Mouse (Mus musculus): ENCODE measurements around the gene Ptprn. TPM values are rescaled to one million over a fixed set of nuclear protein-coding genes. Genes with fewer than 3 reads are reported as not detected.
"Not testable (repeated sequence)": the region's sequence is repeated elsewhere in the genome, so short reads cannot be mapped to it uniquely, and the experiment has no call there.

The Ptprn gene
- polyA plus RNA-seq, 1 experiment: 0.35 TPM

- H3K27ac ChIP-seq (ENCODE audit: insufficient read depth, low read length): no peak overlapping the region
- TF ChIP-seq POLR2A (IDR thresholded peaks at IDR 0.05; ENCODE audit: low read depth, low read length) (no peak), CTCF (IDR thresholded peaks at IDR 0.05; ENCODE audit: extremely low read depth, insufficient read depth, insufficient read length, insufficient replicate concordance) (no peak)
- DNase-seq (ENCODE audit: low read depth in 1 of 2, low spot score in 2 of 2): no peak
- H3K4me1 ChIP-seq (ENCODE audit: control insufficient read depth, insufficient read depth, insufficient read length): peaks cover 5% of the 10 kb centered on the region; the same call in 1 of the 2 replicates
- peaks cover 10% of the 10 kb centered on the region for H3K36me3 ChIP-seq (ENCODE audit: control insufficient read depth, insufficient read depth, low read length)
- H3K4me3 ChIP-seq (ENCODE audit: extremely low read depth, insufficient read depth, insufficient read length): no peak overlapping the region
- H3K27me3 ChIP-seq (ENCODE audit: control insufficient read depth, insufficient read depth, low read length): no peaks in the 10 kb centered on the region
- 65% methylated on average over 4 of the region's 4 CpGs for WGBS
Observed at GRCm38 (mm10) chr1:75244836-75245235, 19.5 kb downstream of the Ptprn start.

DNA sequence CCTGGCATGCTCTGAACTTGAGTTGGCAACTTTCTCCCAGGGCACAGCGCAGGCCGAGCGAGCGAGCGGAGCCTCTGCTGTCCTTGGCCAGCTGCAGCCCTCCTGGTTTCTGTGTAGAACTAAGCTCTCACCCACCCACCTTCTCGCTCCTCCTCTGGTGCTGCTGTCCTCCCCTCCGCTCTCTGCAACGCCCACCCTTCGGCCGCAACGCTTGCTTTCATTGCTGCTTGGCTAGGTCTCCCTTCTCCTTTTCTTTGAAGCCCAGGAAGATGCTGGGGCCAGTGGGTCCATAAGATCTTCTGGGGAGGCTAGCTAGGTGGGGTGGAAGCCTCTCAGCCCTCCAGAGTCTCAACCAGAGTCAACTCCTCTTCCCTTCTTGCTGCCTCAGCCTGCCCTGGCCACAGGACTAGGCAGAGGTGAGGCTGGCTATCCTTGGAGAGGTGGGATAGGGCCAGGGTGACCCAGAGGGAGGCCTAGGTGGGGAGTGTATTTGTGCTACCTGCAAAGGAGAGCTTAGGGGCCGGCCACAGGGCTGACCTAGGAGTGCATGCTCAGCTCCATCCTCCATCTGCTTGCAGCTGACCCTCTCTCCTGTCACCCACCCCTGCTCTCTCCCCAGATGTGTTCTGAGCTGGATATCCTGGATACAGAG, 20.0 kb downstream of the Ptprn start:
- no peak overlapping the region for H3K27ac ChIP-seq (ENCODE audit: insufficient read depth, low read length)
- DNase-seq (ENCODE audit: low read depth in 1 of 2, low spot score in 2 of 2): no peak
- TF ChIP-seq POLR2A (IDR thresholded peaks at IDR 0.05; ENCODE audit: low read depth, low read length) (no peak), CTCF (IDR thresholded peaks at IDR 0.05; ENCODE audit: extremely low read depth, insufficient read depth, insufficient read length, insufficient replicate concordance) (no peak)
- no peaks in the 10 kb centered on the region for H3K27me3 ChIP-seq (ENCODE audit: control insufficient read depth, insufficient read depth, low read length)
- H3K4me1 ChIP-seq (ENCODE audit: control insufficient read depth, insufficient read depth, insufficient read length): peaks cover 5% of the 10 kb centered on the region; the same call in 1 of the 2 replicates
- no peak overlapping the region for H3K4me3 ChIP-seq (ENCODE audit: extremely low read depth, insufficient read depth, insufficient read length)
- peaks cover 11% of the 10 kb centered on the region for H3K36me3 ChIP-seq (ENCODE audit: control insufficient read depth, insufficient read depth, low read length)
- WGBS: 96% methylated on average over 12 of the region's 12 CpGs

DNA sequence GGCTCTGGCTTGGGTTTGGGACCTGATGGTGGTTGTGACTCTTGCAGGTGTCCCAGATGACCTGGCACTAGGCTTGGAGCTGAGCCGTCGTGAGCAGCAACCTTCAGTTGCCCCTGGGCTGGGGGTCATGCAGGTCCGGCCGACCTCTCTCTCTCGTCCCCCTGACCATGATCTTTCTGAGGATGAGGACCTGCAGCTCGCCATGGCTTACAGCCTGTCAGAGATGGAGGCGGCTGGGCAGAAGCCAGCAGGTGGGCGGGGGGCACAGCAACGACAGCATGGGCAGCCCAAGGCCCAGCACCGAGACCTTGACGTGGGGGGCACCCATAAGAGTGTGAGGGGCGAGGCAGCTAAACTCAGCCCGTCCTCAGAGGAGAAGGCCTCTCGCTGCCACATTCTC, 20.9 kb downstream of the Ptprn start:
- DNase-seq (ENCODE audit: low read depth in 1 of 2, low spot score in 2 of 2): no peak
- no peaks in the 10 kb centered on the region for H3K27me3 ChIP-seq (ENCODE audit: control insufficient read depth, insufficient read depth, low read length)
- TF ChIP-seq POLR2A (IDR thresholded peaks at IDR 0.05; ENCODE audit: low read depth, low read length) (no peak), CTCF (IDR thresholded peaks at IDR 0.05; ENCODE audit: extremely low read depth, insufficient read depth, insufficient read length, insufficient replicate concordance) (no peak)
- H3K4me1 ChIP-seq (ENCODE audit: control insufficient read depth, insufficient read depth, insufficient read length): peaks cover 3% of the 10 kb centered on the region; the same call in 1 of the 2 replicates
- H3K36me3 ChIP-seq (ENCODE audit: control insufficient read depth, insufficient read depth, low read length): peaks cover 11% of the 10 kb centered on the region
- no peak overlapping the region for H3K4me3 ChIP-seq (ENCODE audit: extremely low read depth, insufficient read depth, insufficient read length)
- H3K27ac ChIP-seq (ENCODE audit: insufficient read depth, low read length): no peak overlapping the region
- WGBS: 95% methylated on average over 14 of the region's 14 CpGs

DNA sequence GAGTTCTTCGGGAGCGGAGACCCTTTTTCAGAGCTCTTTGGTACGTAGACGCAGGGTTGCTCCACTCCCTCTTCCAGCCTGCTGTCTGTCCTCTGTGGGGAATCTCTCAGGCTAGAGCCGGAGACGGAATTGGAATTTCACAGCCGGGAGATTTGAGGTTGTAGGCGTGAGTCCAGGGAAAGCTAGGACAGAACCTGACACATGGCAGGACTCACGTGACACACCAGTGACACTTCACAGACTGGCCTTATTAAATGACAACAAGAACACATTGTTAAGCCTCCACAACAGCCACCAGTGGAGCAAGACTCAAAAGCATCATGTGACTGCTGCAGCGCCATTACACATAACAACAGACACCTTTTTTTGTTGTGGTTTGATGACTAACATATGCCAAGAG, 24.7 kb downstream of the Ptprn start:
- no peak for DNase-seq (ENCODE audit: low read depth in 1 of 2, low spot score in 2 of 2)
- peaks cover 13% of the 10 kb centered on the region for H3K4me1 ChIP-seq (ENCODE audit: control insufficient read depth, insufficient read depth, insufficient read length)
- TF ChIP-seq POLR2A (IDR thresholded peaks at IDR 0.05; ENCODE audit: low read depth, low read length) (no peak), CTCF (IDR thresholded peaks at IDR 0.05; ENCODE audit: extremely low read depth, insufficient read depth, insufficient read length, insufficient replicate concordance) (no peak)
- no peak overlapping the region for H3K4me3 ChIP-seq (ENCODE audit: extremely low read depth, insufficient read depth, insufficient read length)
- 94% methylated on average over 10 of the region's 10 CpGs for WGBS
- H3K27me3 ChIP-seq (ENCODE audit: control insufficient read depth, insufficient read depth, low read length): no peaks in the 10 kb centered on the region
- H3K27ac ChIP-seq (ENCODE audit: insufficient read depth, low read length): no peak overlapping the region
- peaks cover 11% of the 10 kb centered on the region for H3K36me3 ChIP-seq (ENCODE audit: control insufficient read depth, insufficient read depth, low read length)

DNA sequence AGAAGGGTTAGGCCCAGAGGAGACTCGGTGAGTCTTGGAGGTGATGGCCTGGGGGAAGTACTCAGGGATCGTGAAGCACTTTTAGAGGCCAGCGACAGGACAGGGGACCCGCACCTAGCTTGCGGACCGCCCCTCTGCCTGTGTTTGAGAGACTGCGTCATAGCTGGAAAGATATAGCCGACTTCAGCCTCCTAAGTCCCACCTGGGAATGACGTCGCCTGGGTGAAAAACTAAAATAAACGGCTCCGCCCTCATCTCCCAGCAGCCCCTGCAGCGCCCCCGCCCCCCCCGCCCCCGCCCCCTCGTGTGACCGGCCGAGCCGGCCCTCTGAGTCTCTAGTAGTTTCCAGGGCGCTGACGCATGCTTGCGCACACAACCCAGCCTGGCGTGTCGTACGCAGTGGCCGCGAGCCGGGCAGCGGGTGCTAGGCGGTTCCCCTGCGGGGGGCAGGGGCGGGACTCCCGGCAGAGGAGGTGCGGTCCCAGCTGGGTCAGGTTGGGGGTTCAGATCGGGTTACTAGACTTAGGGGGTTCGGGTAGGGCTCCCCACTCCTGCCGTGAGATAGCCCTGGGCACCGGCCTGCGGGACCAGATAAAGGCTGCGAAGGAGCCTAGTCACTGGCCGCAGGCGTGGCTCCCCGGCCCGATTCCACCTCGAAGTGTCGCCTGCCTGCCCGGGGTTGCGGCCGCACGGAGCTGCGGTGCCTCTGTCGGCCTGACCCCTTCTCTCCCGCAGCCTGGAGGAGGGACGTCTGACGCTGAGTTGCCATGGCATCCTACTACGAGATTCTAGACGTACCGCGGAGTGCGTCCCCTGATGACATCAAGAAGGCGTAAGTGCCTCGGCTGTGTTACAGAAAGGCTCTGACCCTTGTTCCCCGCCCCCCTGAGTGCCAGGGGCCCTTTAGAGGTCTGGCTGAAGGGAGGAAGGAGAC, 27.9 kb downstream of the Ptprn start, which contains the start of gene Dnajb2:
TSS of gene Dnajb2 (plus strand) at position 290 of the 934 bp plus-strand sequence.
- Histone ChIP-seq H3K36me3 (ENCODE audit: control insufficient read depth, insufficient read depth, low read length) (peaks cover 7% of the 10 kb centered on the region), H3K4me3 (ENCODE audit: extremely low read depth, insufficient read depth, insufficient read length) (peak within 1 kb of the TSS; percentile 76), H3K27ac (ENCODE audit: insufficient read depth, low read length) (peak within 1 kb of the TSS; percentile 91), H3K27me3 (ENCODE audit: control insufficient read depth, insufficient read depth, low read length) (no peaks in the 10 kb centered on the region), H3K4me1 (ENCODE audit: control insufficient read depth, insufficient read depth, insufficient read length) (peaks cover 13% of the 10 kb centered on the region)
- DNase-seq (ENCODE audit: low read depth in 1 of 2, low spot score in 2 of 2): peak; percentile 85 to 86
- under 1% methylated on average over 63 of the region's 64 CpGs for WGBS
- TF ChIP-seq CTCF (IDR thresholded peaks at IDR 0.05; ENCODE audit: extremely low read depth, insufficient read depth, insufficient read length, insufficient replicate concordance) (no peak), POLR2A (IDR thresholded peaks at IDR 0.05; ENCODE audit: low read depth, low read length) (peak; percentile 39)

DNA sequence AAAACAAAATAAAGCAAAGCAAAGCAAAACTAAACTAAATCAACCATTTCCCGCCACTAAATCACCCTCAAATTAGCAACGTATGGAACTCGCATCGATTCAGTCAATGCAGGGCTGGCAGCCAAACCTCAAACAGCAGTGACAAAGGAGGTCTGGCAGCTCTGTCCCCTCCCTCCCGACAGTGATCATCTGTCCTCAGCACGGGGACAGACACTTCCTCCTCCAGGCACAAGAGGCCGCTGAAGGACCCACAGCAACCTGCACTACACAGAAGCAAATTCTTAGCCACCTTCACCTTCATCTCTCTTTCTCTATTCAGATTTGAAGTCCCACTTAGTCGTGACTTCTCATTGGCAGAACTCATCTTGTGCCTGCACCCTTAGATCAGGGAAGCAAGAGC, 29.7 kb downstream of the Ptprn start:
- no peaks in the 10 kb centered on the region for H3K27me3 ChIP-seq (ENCODE audit: control insufficient read depth, insufficient read depth, low read length)
- peak overlapping the region; percentile 44; the same call in 1 of the 2 replicates for H3K27ac ChIP-seq (ENCODE audit: insufficient read depth, low read length)
- no peaks in the 10 kb centered on the region for H3K36me3 ChIP-seq (ENCODE audit: control insufficient read depth, insufficient read depth, low read length)
- peak; percentile 65 to 81 for DNase-seq (ENCODE audit: low read depth in 1 of 2, low spot score in 2 of 2)
- TF ChIP-seq POLR2A (IDR thresholded peaks at IDR 0.05; ENCODE audit: low read depth, low read length): no peak
- peak; percentile 71; the same call in 1 of the 2 replicates for TF ChIP-seq CTCF (IDR thresholded peaks at IDR 0.05; ENCODE audit: extremely low read depth, insufficient read depth, insufficient read length, insufficient replicate concordance)
- H3K4me3 ChIP-seq (ENCODE audit: extremely low read depth, insufficient read depth, insufficient read length): no peak overlapping the region
- H3K4me1 ChIP-seq (ENCODE audit: control insufficient read depth, insufficient read depth, insufficient read length): peaks cover 13% of the 10 kb centered on the region
- under 1% methylated on average over 8 of the region's 8 CpGs for WGBS

GRCm38 (mm10) chr1:75232489-75232888, 31.8 kb downstream of the Ptprn start:
- H3K36me3 ChIP-seq (ENCODE audit: control insufficient read depth, insufficient read depth, low read length); H3K4me3 ChIP-seq (ENCODE audit: extremely low read depth, insufficient read depth, insufficient read length); H3K27ac ChIP-seq (ENCODE audit: insufficient read depth, low read length); DNase-seq (ENCODE audit: low read depth in 1 of 2, low spot score in 2 of 2); H3K27me3 ChIP-seq (ENCODE audit: control insufficient read depth, insufficient read depth, low read length): not testable (repeated sequence)
- peaks cover 13% of the 10 kb centered on the region for H3K4me1 ChIP-seq (ENCODE audit: control insufficient read depth, insufficient read depth, insufficient read length)
- WGBS: 83% methylated on average over 4 of the region's 4 CpGs
